Mouse (Mus musculus) cerebellum, postnatal 10 days (tissue): ENCODE data around the gene Ngp.
"Not testable (repeated sequence)": the region's sequence is repeated elsewhere in the genome, so short reads cannot be mapped to it uniquely, and the experiment has no call there.

Experiments used
- DNase-seq, 2 experiments: peaks; one replicate each; pipeline ENCODE4 v3.0.0; 2021; ENCODE audit warnings: mixed read lengths in 2 of 2

Gene Ngp

GRCm38 (mm10) chr9:110419511-110420112, at the start of gene Ngp:
Ngp (plus strand) TSS chr9:110419747.
- no peak for DNase-seq

GRCm38 (mm10) chr9:110369860-110370259, 49.7 kb upstream of the Ngp start:
- DNase-seq, result no peak

GRCm38 (mm10) chr9:110373871-110374270, 45.7 kb upstream of the Ngp start:
- DNase-seq, result no peak

- DNase-seq, result no peak
These were observed 43.9 kb upstream of the Ngp start for GRCm38 (mm10) chr9:110375668-110376067.

GRCm38 (mm10) chr9:110377655-110378054, 41.9 kb upstream of the Ngp start:
- not testable (repeated sequence) for DNase-seq

- no peak for DNase-seq
These were observed 40.2 kb upstream of the Ngp start for GRCm38 (mm10) chr9:110379361-110379760.

GRCm38 (mm10) chr9:110380662-110381061, 38.9 kb upstream of the Ngp start:
- DNase-seq, result no peak

- no peak for DNase-seq
These were observed 38.3 kb upstream of the Ngp start for GRCm38 (mm10) chr9:110381292-110381691.

GRCm38 (mm10) chr9:110384369-110384929, 35.1 kb upstream of the Ngp start:
- DNase-seq, result no peak

GRCm38 (mm10) chr9:110388011-110388410, 31.5 kb upstream of the Ngp start:
- DNase-seq, result no peak

GRCm38 (mm10) chr9:110390843-110391242, 28.7 kb upstream of the Ngp start:
- no peak for DNase-seq

GRCm38 (mm10) chr9:110393295-110393694, 26.3 kb upstream of the Ngp start:
- DNase-seq, result peak; percentile 44 to 59

GRCm38 (mm10) chr9:110400650-110401049, 18.9 kb upstream of the Ngp start:
- no peak for DNase-seq

GRCm38 (mm10) chr9:110402731-110403130, 16.8 kb upstream of the Ngp start:
- DNase-seq, result no peak

- DNase-seq, result not testable (repeated sequence)
These were observed 16.3 kb upstream of the Ngp start for GRCm38 (mm10) chr9:110403240-110403639.

GRCm38 (mm10) chr9:110407311-110408098, 12.0 kb upstream of the Ngp start:
- DNase-seq, result peak in 1 of 2 experiments; percentile 70

- DNase-seq, result peak; percentile 98 to 99
These were observed 11.3 kb upstream of the Ngp start, which contains the start of gene Ptpn23 for GRCm38 (mm10) chr9:110408099-110408773. Ptpn23 (minus strand) TSS chr9:110408213.

- peak; percentile 86 to 87 for DNase-seq
These were observed 8.3 kb upstream of the Ngp start for GRCm38 (mm10) chr9:110410908-110411887.

- DNase-seq, result peak; percentile 24 to 26
These were observed 6.6 kb upstream of the Ngp start for GRCm38 (mm10) chr9:110412926-110413325.

GRCm38 (mm10) chr9:110413785-110414184, 5.8 kb upstream of the Ngp start:
- peak; percentile 72 to 74 for DNase-seq

GRCm38 (mm10) chr9:110431241-110431640, 11.7 kb downstream of the Ngp start:
- DNase-seq, result no peak

- DNase-seq, result no peak
These were observed 13.5 kb downstream of the Ngp start for GRCm38 (mm10) chr9:110433045-110433444.
